Mouse (Mus musculus) bone marrow, adult 2 months (tissue): ENCODE data around the gene Lias. TPM values are rescaled to one million over a fixed set of nuclear protein-coding genes. Genes with fewer than 3 reads are reported as not detected.

Source experiments
- H3K27ac ChIP-seq: fragments of 200-500 bp; 2 replicates; pipeline ENCODE4 v1.5.1; 2012; ENCODE audit warnings: low read depth, mild to moderate bottlenecking, control low read depth, inconsistent platforms, low read length; ENCODE audit not compliant: control insufficient read depth, poor library complexity, insufficient read depth
- H3K4me1 ChIP-seq: fragments of 200-500 bp; 2 replicates; pipeline ENCODE4 v1.6.1; 2011; ENCODE audit warnings: low read length; ENCODE audit not compliant: control insufficient read depth, insufficient read depth
- H3K4me3 ChIP-seq: fragments of 200-500 bp; replicated peaks from 2 replicates; pipeline ENCODE3; 2011; ENCODE audit warnings: mild to moderate bottlenecking, low read depth, low read length, control low read depth; ENCODE audit not compliant: control insufficient read depth
- CTCF ChIP-seq: fragments of 200-500 bp; IDR thresholded peaks from 2 replicates; pipeline ENCODE4 v1.5.1; 2011; ENCODE audit warnings: low read length, control low read depth; ENCODE audit not compliant: control insufficient read depth, insufficient read depth
- POLR2A ChIP-seq: fragments of 200-500 bp; IDR thresholded peaks from 2 replicates; pipeline ENCODE4 v1.6.1; 2011; ENCODE audit warnings: low read depth, mild to moderate bottlenecking, control low read depth, low read length, borderline replicate concordance; ENCODE audit not compliant: control insufficient read depth
- WGBS: fragments of 180-500 bp; shearing (Covaris S2); methylation state at CpG from one replicate; pipeline ENCODE4 v1.1.7; 2018; 5-methylcytosine and 5-hydroxymethylcytosine counted together
- polyA plus RNA-seq: library from polyadenylated mRNA; stranded (reverse); fragments of >200 nt; gene quantifications from 2 replicates; pipeline ENCODE4 v1.2.4, GENCODE M21; 2011; ENCODE audit warnings: low replicate concordance; ENCODE audit not compliant: missing spikeins, insufficient read depth, insufficient read length

Lias gene
- polyA plus RNA-seq, 1 experiment: 25.3 TPM

- TF ChIP-seq CTCF (no peak), POLR2A (no peak)
- no peak overlapping the region for H3K27ac ChIP-seq
- H3K4me3 ChIP-seq: no peak overlapping the region
- no peaks in the 10 kb centered on the region; the same call in 1 of the 2 replicates for H3K4me1 ChIP-seq
- WGBS: 73% methylated on average over 26 of the region's 26 CpGs
Measured at GRCm38 (mm10) chr5:65415653-65416458, 24.6 kb downstream of the Lias start.

- 90% methylated on average over 10 of the region's 10 CpGs for WGBS
- no peak for TF ChIP-seq CTCF
- no peak for TF ChIP-seq POLR2A
- Histone ChIP-seq H3K27ac (no peak overlapping the region), H3K4me1 (no peaks in the 10 kb centered on the region; the same call in 1 of the 2 replicates), H3K4me3 (no peak overlapping the region)
Measured at GRCm38 (mm10) chr5:65419136-65419535, 27.8 kb downstream of the Lias start.

GRCm38 (mm10) chr5:65420822-65421221, 29.5 kb downstream of the Lias start:
- Histone ChIP-seq H3K4me3 (no peak overlapping the region), H3K4me1 (no peaks in the 10 kb centered on the region; the same call in 1 of the 2 replicates), H3K27ac (no peak overlapping the region)
- TF ChIP-seq CTCF (no peak), POLR2A (no peak)
- 61% methylated on average over 6 of the region's 6 CpGs for WGBS

DNA sequence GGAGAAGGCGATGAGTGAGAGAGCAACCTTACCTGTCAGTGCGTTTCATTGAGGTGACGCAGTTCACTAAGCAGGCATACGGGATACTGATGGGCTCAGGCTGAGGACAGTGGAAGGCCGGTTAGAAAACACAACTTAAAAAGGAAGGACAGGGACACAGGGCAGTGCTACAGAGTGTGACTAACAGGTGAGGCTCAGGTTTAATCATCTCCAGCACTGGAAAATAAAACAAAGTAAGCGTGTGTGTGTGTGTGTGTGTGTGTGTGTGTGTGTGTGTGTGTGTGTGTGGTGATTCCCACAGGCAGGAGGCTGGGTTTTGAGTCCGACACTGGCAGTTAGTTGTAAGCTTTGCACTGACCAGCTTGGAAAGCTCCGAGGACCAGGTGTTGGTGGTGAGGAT, 31.5 kb downstream of the Lias start:
- TF ChIP-seq POLR2A: no peak
- no peak for TF ChIP-seq CTCF
- H3K27ac ChIP-seq: no peak overlapping the region
- no peaks in the 10 kb centered on the region; the same call in 1 of the 2 replicates for H3K4me1 ChIP-seq
- H3K4me3 ChIP-seq: no peak overlapping the region
- WGBS: 87% methylated on average over 8 of the region's 8 CpGs

GRCm38 (mm10) chr5:65424215-65424614, 32.9 kb downstream of the Lias start:
- Histone ChIP-seq H3K4me1 (no peaks in the 10 kb centered on the region; the same call in 1 of the 2 replicates), H3K4me3 (no peak overlapping the region), H3K27ac (no peak overlapping the region)
- 72% methylated on average over 6 of the region's 6 CpGs for WGBS
- TF ChIP-seq CTCF (no peak), POLR2A (no peak)

- no peak overlapping the region for H3K4me3 ChIP-seq
- no peak overlapping the region for H3K27ac ChIP-seq
- WGBS: 88% methylated on average over 5 of the region's 5 CpGs
- TF ChIP-seq POLR2A (no peak), CTCF (no peak)
- no peaks in the 10 kb centered on the region; the same call in 1 of the 2 replicates for H3K4me1 ChIP-seq
Measured at GRCm38 (mm10) chr5:65425251-65425650, 34.0 kb downstream of the Lias start.

DNA sequence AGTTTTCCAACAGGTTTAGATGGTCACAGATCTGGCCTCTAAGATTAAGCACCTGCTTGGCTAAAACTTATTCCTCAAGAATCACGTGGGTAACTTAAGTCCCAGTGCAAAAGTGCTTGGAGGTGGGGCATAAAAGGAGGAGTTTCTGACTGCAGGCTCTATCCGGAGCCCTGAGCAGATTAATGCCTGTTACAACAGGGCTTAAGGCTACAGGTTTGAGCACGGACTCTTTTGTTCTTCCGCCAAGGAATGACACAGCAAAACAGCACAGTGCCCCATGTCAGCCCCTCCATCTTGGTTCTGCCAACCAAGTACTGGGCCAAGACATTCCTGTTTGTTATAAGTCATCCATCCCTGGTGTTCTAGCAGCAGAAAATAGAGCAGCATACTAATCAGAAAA, 37.0 kb downstream of the Lias start:
- WGBS: 29% methylated on average over 4 of the region's 4 CpGs
- TF ChIP-seq CTCF (no peak), POLR2A (no peak)
- no peaks in the 10 kb centered on the region; the same call in 1 of the 2 replicates for H3K4me1 ChIP-seq
- no peak overlapping the region for H3K4me3 ChIP-seq
- H3K27ac ChIP-seq: no peak overlapping the region

GRCm38 (mm10) chr5:65429441-65429840, 38.1 kb downstream of the Lias start:
- no peaks in the 10 kb centered on the region; the same call in 1 of the 2 replicates for H3K4me1 ChIP-seq
- H3K4me3 ChIP-seq: no peak overlapping the region
- no peak overlapping the region for H3K27ac ChIP-seq
- 82% methylated on average over 5 of the region's 5 CpGs for WGBS
- TF ChIP-seq POLR2A (no peak), CTCF (no peak)
